Mouse (Mus musculus) left cerebral cortex, adult 6 months (tissue): ENCODE results near the gene Plekhg2. TPM values are rescaled to one million over a fixed set of nuclear protein-coding genes. Genes with fewer than 3 reads are reported as not detected.

Source experiments
- long read RNA-seq, 2 experiments: library from polyadenylated mRNA; unstranded; transcript quantifications; one replicate each; pipeline ENCODE4 v2.0.0; 2019 to 2020
- polyA plus RNA-seq: library from polyadenylated mRNA; unstranded; fragments of <200 nt; fragmentation: Nextera tagmentation; gene quantifications from 2 replicates; pipeline ENCODE4 v1.2.3, GENCODE M21; 2021

Gene Plekhg2
- polyA plus RNA-seq = 0.76 and 0.94 TPM in 2 replicates
- long read RNA-seq, experiment 1 = 0 reads
- long read RNA-seq, experiment 2, partial matches to known transcripts = 1 of 1 reads
- long read RNA-seq, experiment 2, other reads (novel, unspliced or antisense) = 0 of 1 reads

GRCm38 (mm10) chr7:28372251-28373108, at the start of gene Plekhg2:
TSS of gene Plekhg2 (minus strand) at chr7:28372599.

GRCm38 (mm10) chr7:28392429-28393271, 20.3 kb upstream of the Plekhg2 start, which contains the start of the genes Med29 and Paf1:
TSS of gene Med29 (minus strand) at chr7:28392708.
TSS of gene Paf1 (plus strand) at chr7:28392951.

GRCm38 (mm10) chr7:28380237-28381016, 8.0 kb upstream of the Plekhg2 start, which contains the start of gene Zfp36:
TSS of gene Zfp36 (minus strand) at chr7:28380253.

GRCm38 (mm10) chr7:28350155-28350883, 22.1 kb downstream of the Plekhg2 start, which contains the start of gene Rps16:
TSS of gene Rps16 (plus strand) at chr7:28350652.

GRCm38 (mm10) chr7:28338108-28338998, 34.0 kb downstream of the Plekhg2 start, which contains the start of gene Supt5:
TSS of gene Supt5 (minus strand) at chr7:28338746.

GRCm38 (mm10) chr7:28311926-28312543, 60.4 kb downstream of the Plekhg2 start, which contains the start of gene Timm50:
TSS of gene Timm50 (minus strand) at chr7:28312072.

Other genes with a start within 250 kb of the Plekhg2 start
- 0.04 TPM in 1 of 2 replicates, not detected in the other for gene 9530053A07Rik, start 243.1 kb downstream of the Plekhg2 start, polyA plus RNA-seq
- gene Fbl, start 202.9 kb downstream of the Plekhg2 start, polyA plus RNA-seq = 11.2 and 18.6 TPM in 2 replicates
- 8.2 and 18.6 TPM in 2 replicates for gene Dyrk1b, start 193.1 kb downstream of the Plekhg2 start, polyA plus RNA-seq
- 7.4 and 8.2 TPM in 2 replicates for gene Eid2, start 104.7 kb downstream of the Plekhg2 start, polyA plus RNA-seq
- 28.4 and 33.0 TPM in 2 replicates for gene Eid2b, start 94.9 kb downstream of the Plekhg2 start, polyA plus RNA-seq
- 0.48 and 1.1 TPM in 2 replicates for gene Selenov, start 81.4 kb downstream of the Plekhg2 start, polyA plus RNA-seq
- gene Dll3, start 70.4 kb downstream of the Plekhg2 start, polyA plus RNA-seq = 2.5 and 2.6 TPM in 2 replicates
- 78.9 and 84.1 TPM in 2 replicates for gene Timm50, start 60.5 kb downstream of the Plekhg2 start, polyA plus RNA-seq
- 37.9 and 54.9 TPM in 2 replicates for gene Supt5, start 33.9 kb downstream of the Plekhg2 start, polyA plus RNA-seq
- 1,527 and 1,591 TPM in 2 replicates for gene Rps16, start 21.9 kb downstream of the Plekhg2 start, polyA plus RNA-seq
- 0.63 and 1.9 TPM in 2 replicates for gene Zfp36, start 7.7 kb upstream of the Plekhg2 start, polyA plus RNA-seq
- gene Med29, start 20.1 kb upstream of the Plekhg2 start, polyA plus RNA-seq = 67.8 and 75.0 TPM in 2 replicates
- gene Paf1, start 20.4 kb upstream of the Plekhg2 start, polyA plus RNA-seq = 36.9 and 42.4 TPM in 2 replicates
- 5.8 and 7.2 TPM in 2 replicates for gene Gmfg, start 64.8 kb upstream of the Plekhg2 start, polyA plus RNA-seq
- 4.3 and 24.4 TPM in 2 replicates for gene Lrfn1, start 79.4 kb upstream of the Plekhg2 start, polyA plus RNA-seq
- not detected in 2 replicates for gene Ifnl2, start 137.9 kb upstream of the Plekhg2 start, polyA plus RNA-seq
- not detected in 2 replicates for gene Ifnl3, start 150.2 kb upstream of the Plekhg2 start, polyA plus RNA-seq
- gene Sycn, start 168.3 kb upstream of the Plekhg2 start, polyA plus RNA-seq = not detected in 2 replicates
- gene Nccrp1, start 174.7 kb upstream of the Plekhg2 start, polyA plus RNA-seq = 0.09 TPM in 1 of 2 replicates, not detected in the other
- 7.5 and 9.2 TPM in 2 replicates for gene Samd4b, start 225.5 kb upstream of the Plekhg2 start, polyA plus RNA-seq
- 5.4 and 6.1 TPM in 2 replicates for gene Pak4, start 225.6 kb upstream of the Plekhg2 start, polyA plus RNA-seq